Mouse (Mus musculus) kidney, postnatal 25 days (tissue): Measurements from ENCODE around the gene Ifi35.
"Not testable (repeated sequence)": the region's sequence is repeated elsewhere in the genome, so short reads cannot be mapped to it uniquely, and the experiment has no call there.

ENCODE experiments used
- DNase-seq, 2 experiments: peaks; one replicate each; pipeline ENCODE4 v3.0.0; 2021; ENCODE audit warnings: mixed read lengths in 2 of 2

Gene Ifi35

DNA sequence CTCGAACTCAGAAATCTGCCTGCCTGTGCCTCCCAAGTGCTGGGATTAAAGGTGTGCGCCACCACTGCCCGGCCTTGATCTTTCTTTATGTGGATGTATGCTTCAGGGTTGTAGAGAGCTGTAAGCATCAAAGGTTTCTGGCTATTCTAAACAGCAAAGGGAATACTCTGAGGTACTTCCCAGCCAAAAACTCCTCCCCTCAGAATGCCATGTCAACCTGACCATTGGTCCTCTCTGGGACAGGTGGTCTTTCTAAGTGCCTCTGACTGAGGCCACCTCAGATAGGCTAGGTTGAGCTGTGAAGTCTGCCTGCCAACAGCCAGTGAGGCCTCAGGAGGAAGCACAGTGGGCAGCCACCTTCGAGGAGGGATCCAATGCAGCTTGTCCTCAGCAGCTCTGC is 692 bp downstream of the Ifi35 start:
- no peak for DNase-seq

GRCm38 (mm10) chr11:101449596-101449995 is 1.4 kb downstream of the Ifi35 start:
- not testable (repeated sequence) for DNase-seq

DNA sequence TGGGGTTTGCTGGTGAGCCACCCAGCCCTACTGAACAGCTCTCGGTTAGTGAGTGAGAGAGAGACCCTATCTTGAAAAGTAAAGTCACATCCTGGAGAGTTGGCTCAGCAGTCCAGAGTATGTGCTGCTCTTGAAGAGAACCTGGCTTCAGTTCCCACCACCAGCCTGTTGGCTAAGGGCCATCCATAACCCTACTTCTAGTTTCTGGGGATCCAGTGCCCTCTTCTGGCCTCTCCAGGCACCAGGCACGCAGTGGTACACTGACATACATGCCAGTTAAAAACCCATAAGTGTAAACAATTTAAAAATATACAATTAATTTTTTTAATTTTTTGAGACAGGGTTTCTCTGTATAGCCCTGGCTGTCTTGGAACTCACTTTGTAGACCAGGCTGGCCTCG is 2.2 kb downstream of the Ifi35 start:
- DNase-seq: peak in 1 of 2 experiments; percentile 30

GRCm38 (mm10) chr11:101451536-101451935 is 3.3 kb downstream of the Ifi35 start:
- no peak for DNase-seq

- DNase-seq: no peak
Observed at GRCm38 (mm10) chr11:101452093-101452774, 4.0 kb downstream of the Ifi35 start.

GRCm38 (mm10) chr11:101454702-101455101 is 6.5 kb downstream of the Ifi35 start:
- peak in 1 of 2 experiments; percentile 19 for DNase-seq

DNA sequence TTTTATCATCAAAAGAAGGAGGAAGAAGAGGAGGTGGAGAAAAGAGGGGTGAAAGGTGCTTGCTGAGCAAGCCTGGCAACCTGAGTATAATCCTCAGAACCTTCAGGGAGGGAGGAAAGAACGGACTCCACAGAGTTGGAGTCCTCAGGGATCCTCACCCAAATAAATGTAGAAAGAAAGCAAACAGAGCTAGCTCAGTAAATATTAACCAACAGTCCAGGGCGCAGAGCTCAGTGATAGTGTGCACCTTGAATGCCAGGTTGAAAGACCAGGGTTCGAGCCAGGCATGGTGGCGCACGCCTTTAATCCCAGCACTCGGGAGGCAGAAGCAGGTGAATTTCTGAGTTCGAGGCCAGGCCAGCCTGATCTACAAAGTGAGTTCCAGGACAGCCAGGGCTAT is 7.4 kb downstream of the Ifi35 start:
- DNase-seq: no peak

DNA sequence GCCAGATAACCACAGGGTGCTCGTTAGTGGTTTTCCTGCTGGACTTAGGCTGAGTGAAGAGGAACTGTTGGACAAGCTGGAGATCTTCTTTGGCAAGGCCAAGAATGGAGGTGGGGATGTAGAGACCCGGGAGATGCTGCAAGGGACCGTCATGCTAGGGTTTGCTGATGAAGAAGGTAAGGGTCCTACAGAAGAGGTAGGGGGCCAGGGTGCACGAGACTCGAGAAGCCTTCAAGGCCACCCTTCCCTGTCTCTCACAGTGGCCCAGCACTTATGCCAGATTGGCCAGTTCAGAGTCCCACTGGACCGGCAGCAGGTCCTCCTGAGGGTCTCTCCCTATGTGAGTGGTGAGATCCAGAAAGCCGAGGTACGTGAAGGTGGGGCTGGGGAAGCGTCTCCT is 9.4 kb downstream of the Ifi35 start:
- DNase-seq: no peak

GRCm38 (mm10) chr11:101458217-101458616 is 10.0 kb downstream of the Ifi35 start:
- no peak for DNase-seq

DNA sequence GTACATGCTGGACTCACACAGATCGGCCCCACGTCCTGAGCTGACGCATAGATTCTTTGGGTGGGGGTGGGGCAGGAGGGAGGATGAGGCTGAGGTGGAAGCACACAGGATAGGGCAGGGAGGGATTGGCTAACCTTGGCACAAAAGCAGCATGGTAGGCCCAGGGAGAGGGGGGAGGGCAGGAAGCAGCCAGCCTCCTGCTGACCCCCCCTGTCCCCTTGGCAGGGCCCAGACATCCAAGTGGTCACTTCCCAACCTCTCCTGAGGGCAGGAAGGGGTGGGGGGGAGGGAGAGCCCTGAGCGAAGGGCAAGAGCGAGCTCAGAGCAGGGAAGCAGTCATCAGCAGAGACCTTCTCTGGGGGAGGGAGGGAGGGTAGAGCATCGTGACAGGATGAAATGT is 11.5 kb downstream of the Ifi35 start:
- DNase-seq: peak; percentile 41 to 82

DNA sequence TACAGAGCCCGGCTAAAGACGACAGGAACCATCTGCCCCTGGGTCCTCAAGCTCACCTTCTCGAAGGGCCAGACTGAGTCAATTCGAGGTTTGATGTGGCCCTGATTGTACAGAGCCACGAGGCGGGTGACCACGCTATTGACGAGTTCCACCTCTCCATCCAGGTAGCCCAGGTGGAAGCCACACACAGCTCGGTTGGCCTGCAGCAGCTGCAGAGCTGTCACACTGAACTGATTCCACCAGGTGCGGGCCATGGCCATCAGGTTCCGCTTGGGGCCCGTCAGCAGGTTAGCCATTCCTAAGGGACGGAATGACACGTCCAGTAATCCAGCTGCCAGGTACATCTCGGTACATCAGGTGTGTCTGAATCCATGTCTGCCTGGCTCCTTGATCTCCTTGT is 12.1 kb downstream of the Ifi35 start:
- DNase-seq: peak in 1 of 2 experiments; percentile 39

- no peak for DNase-seq
Observed at GRCm38 (mm10) chr11:101462141-101462540, 13.9 kb downstream of the Ifi35 start.

DNA sequence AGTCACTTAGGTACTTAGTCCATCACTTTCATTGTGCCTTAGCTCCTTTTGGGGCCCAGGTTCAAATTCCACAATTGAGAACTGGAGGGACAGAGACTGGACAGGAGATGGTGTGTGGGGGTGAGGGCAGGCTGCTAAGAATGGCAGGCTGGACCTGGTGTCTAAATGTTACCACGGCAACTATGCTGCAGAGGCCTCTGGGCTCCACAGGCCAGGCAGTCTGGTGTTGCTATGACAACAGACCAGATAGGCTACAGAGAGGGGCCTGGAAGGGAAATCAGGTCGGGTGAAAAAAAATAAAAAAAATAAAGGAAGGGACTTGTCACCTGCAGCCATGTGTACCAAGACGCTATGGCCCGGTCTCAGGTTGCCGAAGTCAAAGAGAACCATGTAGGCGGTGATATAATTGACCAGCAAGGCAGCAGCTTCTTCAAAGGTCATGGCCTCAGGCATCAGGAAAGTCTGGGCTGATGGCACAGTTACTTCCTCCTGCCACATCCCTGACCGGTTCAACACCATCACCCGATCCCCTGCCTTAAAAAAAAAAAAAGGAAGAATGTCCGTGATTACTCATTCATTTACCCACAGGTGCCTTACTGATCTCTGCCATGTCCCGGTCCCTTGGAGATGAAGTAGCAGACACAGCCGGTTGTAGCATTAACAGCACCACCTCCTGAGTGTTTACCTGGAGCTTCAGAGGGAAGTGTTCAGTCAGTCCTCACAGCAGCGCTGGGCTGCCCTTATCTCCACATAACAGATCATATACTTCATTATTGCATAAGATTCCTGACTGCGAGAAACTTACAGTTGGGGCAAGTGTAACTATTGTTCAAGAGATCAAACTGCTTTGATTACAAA is 14.6 kb downstream of the Ifi35 start:
- no peak for DNase-seq

DNA sequence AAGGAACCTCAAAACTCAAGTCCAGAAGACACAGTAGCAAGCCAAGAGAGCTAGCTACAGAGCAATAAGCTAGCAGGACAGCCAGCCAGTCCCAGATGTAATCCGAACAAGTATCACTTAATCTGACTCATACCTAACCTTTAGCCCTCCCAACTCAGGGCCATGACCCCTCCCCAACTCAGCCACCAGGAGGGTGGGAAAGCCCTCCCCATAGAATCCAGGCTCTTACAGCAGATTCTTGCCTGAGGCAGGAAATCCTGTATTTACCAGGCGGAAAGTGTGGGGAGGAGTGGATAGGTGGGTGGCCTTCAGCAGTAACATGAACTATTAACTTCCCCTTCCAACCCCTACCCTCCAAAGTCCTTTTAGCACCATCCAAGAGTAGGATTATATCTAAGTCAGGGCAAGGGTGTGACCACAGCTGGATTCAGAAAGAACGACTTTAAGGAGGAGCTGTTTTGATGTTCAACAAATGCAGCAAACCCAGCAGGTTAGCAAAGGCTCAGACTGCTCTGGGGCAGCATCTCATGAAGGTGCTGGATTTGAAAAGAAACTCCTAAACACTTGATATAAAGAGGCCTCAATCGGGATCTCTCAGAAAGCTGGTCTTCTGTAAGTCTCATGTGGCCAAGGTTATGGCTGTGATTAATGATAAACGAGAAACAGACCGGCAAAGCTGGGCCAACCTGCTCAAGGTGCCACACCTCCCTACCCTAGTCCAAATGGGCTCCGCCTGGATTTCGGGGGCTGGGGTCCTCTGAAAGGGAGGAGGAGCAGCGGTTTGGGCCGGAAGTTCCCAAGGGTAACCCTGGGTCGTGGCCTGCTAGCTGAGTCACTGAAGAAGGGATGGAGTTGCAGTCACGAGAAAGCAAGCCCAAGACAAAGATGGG is 16.2 kb downstream of the Ifi35 start, which contains the start of gene Rnd2:
Gene Rnd2 (plus strand): TSS at position 789 of the 890 bp plus-strand sequence.
- DNase-seq: peak; percentile 38 to 50

DNA sequence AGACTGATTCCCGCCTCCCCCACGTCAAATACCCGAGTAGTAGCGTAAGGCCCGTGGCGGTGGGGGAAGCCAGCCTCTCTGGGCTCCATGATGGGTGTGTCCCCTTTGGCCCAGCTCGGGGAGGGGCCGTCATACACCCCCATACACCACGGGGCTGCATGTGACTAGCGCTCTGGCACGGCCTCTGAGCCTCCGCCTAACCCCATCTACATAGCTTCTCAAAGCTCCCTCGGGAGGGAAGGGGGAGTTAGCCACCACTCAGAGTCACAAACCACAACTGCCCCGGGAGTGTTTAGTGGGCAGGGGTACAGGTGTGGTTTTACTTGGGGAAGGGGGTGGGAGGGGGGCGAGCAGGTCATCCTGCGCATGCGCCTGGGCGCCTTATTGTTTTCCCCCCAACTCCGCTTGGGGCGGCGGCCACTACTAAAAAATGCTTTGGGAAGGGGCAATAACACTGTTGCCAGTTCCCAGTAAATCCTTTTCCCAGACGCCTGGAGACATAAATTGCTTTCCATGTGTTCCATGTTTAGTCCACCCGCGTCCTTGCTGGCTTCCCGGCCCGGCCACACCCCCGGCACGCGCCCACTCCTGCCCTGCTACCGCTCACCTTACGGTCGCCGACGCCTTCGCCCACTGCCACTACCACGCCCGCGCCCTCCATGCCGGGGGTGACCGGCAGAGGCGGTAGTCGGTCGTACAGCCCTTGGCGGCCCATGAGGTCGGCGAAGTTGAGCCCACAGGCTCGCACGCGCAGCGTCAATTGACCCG is 17.1 kb downstream of the Ifi35 start:
- peak; percentile 53 to 81 for DNase-seq

GRCm38 (mm10) chr11:101465869-101466551 is 17.8 kb downstream of the Ifi35 start, which contains the start of gene Vat1:
Gene Vat1 (minus strand): TSS chr11:101466230.
- DNase-seq: peak; percentile 83 to 89

DNA sequence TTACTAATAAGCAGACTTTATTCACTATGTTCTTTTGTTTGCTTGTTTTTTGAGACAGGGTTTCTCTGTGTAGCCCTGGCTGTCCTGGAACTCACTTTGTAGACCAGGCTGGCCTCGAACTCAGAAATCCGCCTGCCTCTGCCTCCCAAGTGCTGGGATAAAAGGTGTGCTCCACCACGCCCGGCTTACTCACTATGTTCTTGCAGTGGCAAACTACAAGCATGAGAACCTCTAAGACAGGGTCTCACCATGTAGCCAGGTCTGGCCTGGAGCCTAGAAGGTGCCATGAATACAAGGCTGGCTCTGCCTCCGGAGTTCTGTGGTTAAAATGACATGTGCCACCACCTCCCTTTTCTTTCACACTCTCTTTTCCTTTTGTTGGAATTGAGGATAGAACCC is 18.3 kb downstream of the Ifi35 start:
- not testable (repeated sequence) for DNase-seq

GRCm38 (mm10) chr11:101467477-101468262 is 19.5 kb downstream of the Ifi35 start:
- peak; percentile 74 to 83 for DNase-seq

DNA sequence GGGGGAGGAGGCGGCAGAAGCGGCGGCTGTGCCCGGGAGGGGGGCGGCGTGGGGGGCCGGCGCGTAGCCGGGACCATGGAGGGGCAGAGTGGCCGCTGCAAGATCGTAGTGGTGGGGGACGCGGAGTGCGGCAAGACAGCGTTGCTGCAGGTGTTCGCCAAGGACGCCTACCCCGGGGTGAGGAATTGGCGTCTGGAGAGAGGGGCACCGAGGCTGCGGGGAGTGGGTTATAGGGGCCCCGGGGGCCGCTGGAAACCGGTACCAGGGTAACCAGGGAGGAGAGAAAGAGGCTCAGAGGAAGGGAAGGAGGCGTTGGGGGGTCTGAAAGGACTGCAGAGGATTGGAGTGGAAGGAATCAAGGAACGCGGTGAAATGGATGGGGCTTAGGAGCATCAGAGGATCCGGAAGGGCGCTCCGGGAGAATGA is 20.1 kb downstream of the Ifi35 start:
- DNase-seq: no peak

- DNase-seq: no peak
Observed at GRCm38 (mm10) chr11:101468731-101469130, 20.5 kb downstream of the Ifi35 start.

DNA sequence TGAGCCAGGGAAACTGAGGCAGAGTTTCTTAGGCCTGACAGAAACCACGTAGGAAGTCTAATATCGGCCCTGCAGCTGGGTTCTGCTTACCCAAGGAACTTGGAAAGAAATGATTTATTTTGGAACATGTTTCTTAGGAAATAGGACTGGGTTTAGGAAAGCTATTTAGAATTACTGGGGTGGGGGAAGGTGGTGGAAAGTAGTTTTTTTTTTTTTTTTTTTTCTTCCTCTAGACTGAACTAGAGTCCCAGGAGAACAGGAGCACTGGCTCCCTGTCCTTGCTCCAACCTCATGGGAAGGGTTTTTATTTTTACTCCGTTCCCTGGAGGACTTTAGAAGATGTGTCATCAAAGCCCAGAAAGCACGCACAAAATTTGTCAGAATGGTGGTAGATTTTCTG is 20.9 kb downstream of the Ifi35 start:
- no peak for DNase-seq
